Mouse (Mus musculus) cerebellum, adult 2 months (tissue): ENCODE measurements around the gene Klhdc8b.

Experiments used
- CTCF ChIP-seq: fragments of 200-500 bp; IDR thresholded peaks from 2 replicates; pipeline ENCODE4 v1.5.1; 2011; ENCODE audit warnings: low read depth, mild to moderate bottlenecking, control low read depth, low read length, moderate library complexity, borderline replicate concordance; ENCODE audit not compliant: insufficient read depth
- POLR2A ChIP-seq: fragments of 200-500 bp; IDR thresholded peaks from 2 replicates; pipeline ENCODE4 v1.6.1; 2011; ENCODE audit warnings: low read length, control low read depth, borderline replicate concordance; ENCODE audit not compliant: insufficient read depth

GRCm38 (mm10) chr9:108491286-108491580 is 29.9 kb upstream of the Klhdc8b start:
- TF ChIP-seq CTCF, result no peak
- no peak for TF ChIP-seq POLR2A
